Mouse (Mus musculus) small intestine, adult 2 months (tissue): ENCODE results near the gene Tekt2. TPM values are rescaled to one million over a fixed set of nuclear protein-coding genes. Genes with fewer than 3 reads are reported as not detected.

Source experiments
- H3K27ac ChIP-seq: fragments of 200-500 bp; 2 replicates; pipeline ENCODE4 v1.5.1; 2012; ENCODE audit warnings: low read depth, low read length, control low read depth, inconsistent platforms; ENCODE audit not compliant: insufficient read depth
- H3K27me3 ChIP-seq: fragments of 200-500 bp; 2 replicates; pipeline ENCODE4 v1.6.1; 2012; ENCODE audit warnings: mild to moderate bottlenecking, moderate library complexity, low read length, inconsistent platforms; ENCODE audit not compliant: control insufficient read depth, insufficient read depth
- H3K36me3 ChIP-seq: fragments of 200-500 bp; 2 replicates; pipeline ENCODE4 v1.6.1; 2012; ENCODE audit warnings: mild to moderate bottlenecking, low read length, control low read depth, inconsistent platforms; ENCODE audit not compliant: control insufficient read depth, insufficient read depth
- H3K4me1 ChIP-seq: fragments of 200-500 bp; 2 replicates; pipeline ENCODE4 v1.6.1; 2012; ENCODE audit warnings: low read length, inconsistent platforms, mixed read lengths; ENCODE audit not compliant: control insufficient read depth, insufficient read depth, insufficient read length
- H3K4me3 ChIP-seq: fragments of 200-500 bp; 2 replicates; pipeline ENCODE4 v1.5.1; 2012; ENCODE audit warnings: low read depth, mild to moderate bottlenecking, control low read depth, inconsistent platforms, low read length, moderate library complexity
- CTCF ChIP-seq: fragments of 200-500 bp; IDR thresholded peaks from 2 replicates; pipeline ENCODE4 v1.5.1; 2012; ENCODE audit warnings: low read depth, mild to moderate bottlenecking, control low read depth, inconsistent platforms, low read length, moderate library complexity, mixed read lengths; ENCODE audit not compliant: insufficient replicate concordance, insufficient read length; ENCODE audit errors: extremely low read depth
- POLR2A ChIP-seq: fragments of 200-500 bp; IDR thresholded peaks from 2 replicates; pipeline ENCODE4 v1.6.1; 2012; ENCODE audit warnings: low read depth, mild to moderate bottlenecking, control low read depth, inconsistent platforms, low read length, moderate library complexity
- WGBS: fragments of 180-500 bp; shearing (Covaris S2); methylation state at CpG from one replicate; pipeline ENCODE4 v1.1.7; 2018; 5-methylcytosine and 5-hydroxymethylcytosine counted together
- polyA plus RNA-seq: library from polyadenylated mRNA; depleted of rRNA; stranded (reverse); fragments of >200 nt; gene quantifications from 2 replicates; pipeline ENCODE4 v1.2.3, GENCODE M21; 2012

Tekt2 gene
- polyA plus RNA-seq, 1 experiment, result 1.0 TPM

DNA sequence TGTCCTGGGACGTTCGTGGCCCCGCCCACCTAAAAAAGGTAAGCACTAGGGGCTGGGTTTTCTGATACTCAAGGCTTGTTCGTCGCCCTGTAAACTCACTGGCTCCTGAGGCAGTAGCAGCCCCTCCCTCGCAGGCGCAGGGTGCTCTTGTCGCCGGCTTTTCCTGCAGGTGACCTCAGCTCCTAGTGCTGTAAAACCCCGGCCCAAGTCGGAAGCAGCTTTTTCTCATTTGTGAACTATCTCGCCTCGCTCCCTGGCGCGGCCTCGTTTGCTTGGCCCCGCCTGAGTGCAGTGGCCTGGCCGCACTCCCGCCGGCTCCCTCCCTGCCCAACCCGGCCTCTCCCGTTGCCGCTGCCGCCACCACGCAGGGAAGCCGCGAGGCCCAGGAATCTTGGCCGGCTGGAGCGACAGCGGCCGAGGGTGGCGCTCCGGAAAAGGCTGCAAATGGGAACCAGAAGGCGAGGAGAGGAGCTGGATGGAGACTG lies 28.8 kb downstream of the Tekt2 start:
- Histone ChIP-seq H3K27ac (no peak overlapping the region), H3K36me3 (no peaks in the 10 kb centered on the region), H3K27me3 (peaks cover 16% of the 10 kb centered on the region), H3K4me1 (peaks cover 14% of the 10 kb centered on the region), H3K4me3 (peak overlapping the region; percentile 41)
- WGBS, result under 1% methylated on average over 34 of the region's 34 CpGs
- TF ChIP-seq CTCF (no peak), POLR2A (no peak)

DNA sequence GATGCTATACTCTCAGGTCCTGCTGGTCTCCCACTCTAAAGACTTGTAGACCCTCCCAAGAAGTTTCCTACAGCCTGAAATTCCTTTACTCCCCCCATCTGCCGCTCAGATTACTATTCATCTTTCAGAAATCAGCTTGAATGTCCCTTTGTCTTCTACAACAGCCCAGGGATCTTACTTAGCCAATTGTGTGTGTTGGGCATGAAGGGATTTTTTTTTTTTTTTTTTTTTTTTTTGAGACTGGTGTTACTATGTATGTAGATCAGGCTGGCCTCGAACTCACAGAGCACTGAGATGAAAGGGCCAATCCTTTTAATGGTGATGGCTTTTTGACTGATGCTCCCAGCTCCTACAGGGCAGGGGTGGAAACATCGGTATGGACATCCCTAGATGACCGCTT lies 29.6 kb downstream of the Tekt2 start:
- Histone ChIP-seq H3K36me3 (no peaks in the 10 kb centered on the region), H3K27me3 (peaks cover 9% of the 10 kb centered on the region), H3K4me1 (peaks cover 10% of the 10 kb centered on the region), H3K27ac (no peak overlapping the region), H3K4me3 (no peak overlapping the region)
- WGBS, result 66% methylated on average over 4 of the region's 4 CpGs
- TF ChIP-seq POLR2A (no peak), CTCF (no peak)

DNA sequence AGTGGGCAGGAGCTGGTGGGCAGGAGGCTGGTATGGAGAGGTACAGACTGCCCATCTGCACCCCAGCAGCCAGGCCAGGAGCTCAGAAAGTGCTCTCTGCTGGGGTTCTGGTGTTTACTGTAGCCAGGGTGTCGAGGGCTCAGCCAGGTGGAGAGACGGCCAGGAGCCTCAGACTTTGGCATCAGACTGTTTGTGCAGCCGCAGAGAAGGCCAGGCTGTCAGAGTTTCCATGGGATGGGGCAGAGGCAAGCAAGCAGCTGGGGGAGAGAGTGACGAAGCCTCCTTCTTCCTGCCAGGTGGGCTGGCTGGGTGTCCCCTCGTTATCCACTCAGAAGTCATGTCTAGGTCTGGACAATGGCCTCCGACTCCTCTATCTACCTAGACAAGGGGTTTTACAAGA lies 30.3 kb downstream of the Tekt2 start:
- H3K27ac ChIP-seq, result no peak overlapping the region
- no peak overlapping the region for H3K4me3 ChIP-seq
- 65% methylated on average over 6 of the region's 6 CpGs for WGBS
- peaks cover 1% of the 10 kb centered on the region for H3K27me3 ChIP-seq
- no peak for TF ChIP-seq CTCF
- no peak for TF ChIP-seq POLR2A
- peaks cover 5% of the 10 kb centered on the region for H3K4me1 ChIP-seq
- no peaks in the 10 kb centered on the region for H3K36me3 ChIP-seq

DNA sequence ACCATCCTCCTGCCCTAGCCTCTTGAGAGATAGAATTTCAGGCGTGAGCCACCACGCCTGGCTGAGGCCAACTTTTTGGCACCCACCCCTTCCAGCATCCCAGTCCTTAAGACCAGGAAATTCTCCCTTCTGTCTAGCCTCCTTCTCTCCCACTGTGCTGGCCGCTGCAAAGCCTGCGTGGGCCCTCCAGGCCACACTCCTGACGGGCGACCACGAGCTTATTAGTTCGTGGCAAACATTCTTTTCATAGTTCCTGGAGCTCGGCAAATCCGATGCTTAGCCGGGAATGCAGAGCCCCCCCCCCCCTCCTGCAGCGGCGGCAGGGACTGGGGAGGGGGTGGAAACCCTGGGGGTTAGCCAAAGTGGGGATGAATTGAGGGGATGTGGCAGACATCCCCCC lies 34.3 kb downstream of the Tekt2 start:
- H3K4me1 ChIP-seq, result peaks cover 3% of the 10 kb centered on the region; the same call in 1 of the 2 replicates
- no peak overlapping the region for H3K27ac ChIP-seq
- H3K36me3 ChIP-seq, result no peaks in the 10 kb centered on the region
- no peak for TF ChIP-seq POLR2A
- TF ChIP-seq CTCF, result no peak
- peaks cover 23% of the 10 kb centered on the region for H3K27me3 ChIP-seq
- 25% methylated on average over 13 of the region's 13 CpGs for WGBS
- H3K4me3 ChIP-seq, result no peak overlapping the region

DNA sequence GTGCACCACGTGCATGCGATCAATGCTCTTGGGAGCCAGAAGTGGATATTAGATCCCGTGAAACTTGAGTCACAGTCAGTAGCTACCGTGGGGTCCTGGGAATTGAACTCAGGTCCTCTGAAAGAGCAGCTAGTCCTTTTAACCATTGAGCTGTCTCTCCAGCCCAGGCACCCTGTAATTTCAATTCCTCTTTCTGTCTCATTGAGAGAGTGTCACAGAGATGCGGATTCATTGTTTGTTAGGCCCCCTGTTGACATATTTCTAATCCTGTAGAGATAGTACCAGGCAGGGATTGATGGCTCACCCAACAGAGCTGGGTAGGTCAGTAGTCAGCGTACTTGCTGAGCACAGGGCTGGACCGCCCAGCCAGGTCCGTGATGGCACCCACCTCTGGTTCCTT lies 35.2 kb downstream of the Tekt2 start:
- 80% methylated on average over 8 of the region's 8 CpGs for whole genome bisulfite sequencing
- no peak for TF ChIP-seq POLR2A
- Histone ChIP-seq H3K4me1 (peaks cover 3% of the 10 kb centered on the region; the same call in 1 of the 2 replicates), H3K4me3 (no peak overlapping the region), H3K27me3 (peaks cover 26% of the 10 kb centered on the region), H3K36me3 (no peaks in the 10 kb centered on the region), H3K27ac (no peak overlapping the region)

DNA sequence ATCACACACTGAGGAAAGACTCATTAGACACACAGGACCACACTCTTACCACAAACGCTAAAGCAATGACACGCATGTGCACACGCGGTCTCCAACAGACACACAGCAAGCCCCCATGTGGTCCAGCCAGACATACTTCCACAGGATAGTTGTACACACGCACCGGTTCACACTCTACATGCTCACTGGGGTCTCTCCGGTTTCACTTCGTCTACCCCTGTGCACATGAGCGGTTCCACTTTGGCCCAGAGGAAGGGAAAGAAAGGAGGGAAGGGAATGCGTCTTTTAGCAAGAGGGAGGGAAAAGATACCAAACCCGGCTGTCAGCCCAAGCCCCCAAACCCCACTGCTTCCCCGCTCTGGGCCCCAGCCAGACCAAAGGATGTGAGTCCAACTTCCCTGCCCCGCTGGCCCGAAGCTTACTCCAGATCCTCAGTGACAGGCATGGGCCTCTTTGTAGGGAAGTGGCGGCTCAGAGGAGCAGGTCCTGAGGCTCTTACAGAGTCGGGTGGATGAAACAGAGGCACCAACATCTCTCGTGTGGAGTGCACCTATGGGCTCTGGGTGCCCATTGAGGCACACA lies 37.3 kb downstream of the Tekt2 start:
- WGBS, result 45% methylated on average over 17 of the region's 17 CpGs
- no peaks in the 10 kb centered on the region for H3K36me3 ChIP-seq
- H3K4me3 ChIP-seq, result no peak overlapping the region
- no peak overlapping the region for H3K27ac ChIP-seq
- TF ChIP-seq CTCF, result no peak
- TF ChIP-seq POLR2A, result no peak
- peaks cover 33% of the 10 kb centered on the region for H3K27me3 ChIP-seq
- peaks cover 3% of the 10 kb centered on the region; the same call in 1 of the 2 replicates for H3K4me1 ChIP-seq

DNA sequence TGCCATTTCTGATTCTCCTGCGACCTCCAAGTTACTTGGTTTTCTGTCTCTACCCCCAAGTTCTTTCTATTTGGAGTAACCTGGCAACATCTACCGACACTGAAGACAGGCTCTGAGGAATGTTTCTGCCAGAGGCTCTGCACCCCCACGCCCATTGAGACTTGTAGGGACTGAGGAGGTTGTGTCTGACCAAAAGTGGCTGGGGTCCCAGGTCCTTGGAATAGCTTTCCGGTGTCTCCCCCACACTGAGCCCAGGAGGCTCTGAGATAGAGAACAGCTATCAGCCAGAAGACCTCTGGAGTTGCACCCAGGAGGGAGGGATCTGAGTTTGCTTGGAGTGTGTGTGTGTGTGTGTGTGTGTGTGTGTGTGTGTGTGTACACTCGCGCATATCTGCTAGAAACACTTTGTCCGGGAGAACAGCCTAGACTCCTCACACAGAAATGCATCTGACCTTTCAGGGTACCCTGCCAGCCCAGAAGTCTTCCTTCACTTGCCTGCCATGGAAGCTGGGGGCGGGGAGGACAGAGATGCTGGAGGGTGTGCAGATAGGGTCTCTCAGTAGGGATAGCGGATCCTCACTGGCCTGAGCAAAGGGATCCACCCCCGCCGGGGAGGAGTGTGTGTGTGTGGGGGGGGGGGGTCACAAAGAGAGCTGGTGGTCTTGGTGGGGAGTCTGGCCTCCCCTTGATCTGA lies 38.0 kb downstream of the Tekt2 start:
- 34% methylated on average over 11 of the region's 11 CpGs for WGBS
- Histone ChIP-seq H3K4me1 (peaks cover 3% of the 10 kb centered on the region; the same call in 1 of the 2 replicates), H3K27me3 (peaks cover 33% of the 10 kb centered on the region), H3K36me3 (no peaks in the 10 kb centered on the region), H3K4me3 (no peak overlapping the region), H3K27ac (no peak overlapping the region)
- TF ChIP-seq CTCF, result no peak
- TF ChIP-seq POLR2A, result no peak

DNA sequence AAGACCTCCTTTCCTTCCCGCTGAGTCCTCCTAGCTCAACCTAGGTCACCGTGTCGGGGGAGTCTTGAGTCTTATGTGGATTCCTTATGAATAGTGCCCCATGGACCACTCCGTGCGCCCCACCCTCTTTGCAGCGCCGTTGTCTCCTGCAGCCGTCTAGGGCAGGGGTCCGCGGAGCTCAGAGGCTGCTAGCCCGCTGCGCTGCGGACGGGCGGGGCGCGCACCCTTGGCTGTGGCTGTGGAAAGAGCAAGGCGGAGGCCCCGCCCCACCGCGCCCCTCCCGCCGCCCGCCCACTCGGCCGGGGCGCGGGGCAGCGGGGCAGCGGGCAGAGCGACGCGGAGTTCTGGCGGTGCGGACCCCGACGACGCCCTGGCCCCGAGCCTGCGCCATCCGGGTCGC lies 39.0 kb downstream of the Tekt2 start, which contains the start of gene Col8a2:
TSS of gene Col8a2 (plus strand) at position 302 of the 400 bp plus-strand sequence.
- H3K27me3 ChIP-seq, result peaks cover 33% of the 10 kb centered on the region
- 2% methylated on average over 42 of the region's 42 CpGs for WGBS
- no peaks in the 10 kb centered on the region for H3K36me3 ChIP-seq
- H3K27ac ChIP-seq, result no peak within 1 kb of the TSS
- H3K4me1 ChIP-seq, result peaks cover 3% of the 10 kb centered on the region; the same call in 1 of the 2 replicates
- peak within 1 kb of the TSS; percentile 49 for H3K4me3 ChIP-seq
- TF ChIP-seq CTCF, result no peak
- TF ChIP-seq POLR2A, result no peak
